Mouse (Mus musculus): ENCODE results near the gene Mmgt1. TPM values are rescaled to one million over a fixed set of nuclear protein-coding genes. Genes with fewer than 3 reads are reported as not detected.

The Mmgt1 gene
- polyA plus RNA-seq, 1 experiment = 1.5 TPM

DNA sequence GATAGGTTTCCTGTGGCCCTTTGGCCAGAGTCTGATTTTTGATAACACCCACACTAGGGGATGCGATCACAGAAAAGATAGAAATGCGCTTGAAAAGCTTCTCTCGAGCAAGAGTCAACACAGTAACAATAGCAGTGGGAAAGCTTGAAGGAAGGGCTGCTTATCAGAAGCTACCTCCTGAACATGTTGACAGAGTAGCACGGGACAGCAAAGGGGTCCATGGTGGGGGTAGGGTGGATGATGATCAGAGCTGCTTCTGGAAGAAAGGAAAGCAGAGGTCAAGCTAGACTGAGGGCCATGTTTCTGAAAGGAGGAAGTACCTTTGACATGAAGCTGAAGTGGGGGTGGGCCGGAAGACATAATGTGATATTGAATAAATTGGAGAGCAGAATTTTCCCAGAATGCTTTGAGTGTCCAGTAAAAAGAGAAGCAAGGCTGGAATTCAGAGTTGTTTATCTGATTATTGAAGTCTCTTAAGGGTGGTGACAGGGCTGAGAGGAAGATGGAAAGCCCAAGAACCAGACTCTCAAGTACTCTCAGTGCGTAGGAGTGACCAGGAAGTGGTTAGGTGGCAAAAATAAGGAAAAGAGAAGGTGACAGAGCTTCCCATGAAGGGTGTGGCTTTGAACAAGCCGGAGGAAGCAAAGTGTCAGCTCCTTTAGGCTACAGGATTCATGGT is 9.3 kb upstream of the Mmgt1 start:
- Histone ChIP-seq H3K27me3 (ENCODE audit: control insufficient read depth, insufficient read depth, low read length) (no peaks in the 10 kb centered on the region), H3K36me3 (ENCODE audit: control insufficient read depth, insufficient read depth, low read length) (no peaks in the 10 kb centered on the region), H3K4me3 (ENCODE audit: low read depth, low read length) (no peak overlapping the region), H3K4me1 (ENCODE audit: control insufficient read depth, insufficient read depth, insufficient read length, low read length) (peaks cover 5% of the 10 kb centered on the region; the same call in 1 of the 2 replicates), H3K27ac (ENCODE audit: insufficient read depth, low read depth, low read length) (no peak overlapping the region)
- 63% methylated on average over 7 of the region's 7 CpGs for WGBS
- TF ChIP-seq CTCF (IDR thresholded peaks at IDR 0.05; ENCODE audit: extremely low read depth, insufficient read length, insufficient replicate concordance, low read depth, low read length) (no peak), POLR2A (IDR thresholded peaks at IDR 0.05; ENCODE audit: low read depth, low read length) (no peak)

- Histone ChIP-seq H3K4me1 (ENCODE audit: control insufficient read depth, insufficient read depth, insufficient read length, low read length) (peaks cover 5% of the 10 kb centered on the region; the same call in 1 of the 2 replicates), H3K27me3 (ENCODE audit: control insufficient read depth, insufficient read depth, low read length) (no peaks in the 10 kb centered on the region), H3K4me3 (ENCODE audit: low read depth, low read length) (no peak overlapping the region), H3K36me3 (ENCODE audit: control insufficient read depth, insufficient read depth, low read length) (no peaks in the 10 kb centered on the region), H3K27ac (ENCODE audit: insufficient read depth, low read depth, low read length) (no peak overlapping the region)
- WGBS = 80% methylated on average over 2 of the region's 2 CpGs
- TF ChIP-seq POLR2A (IDR thresholded peaks at IDR 0.05; ENCODE audit: low read depth, low read length) (no peak), CTCF (IDR thresholded peaks at IDR 0.05; ENCODE audit: extremely low read depth, insufficient read length, insufficient replicate concordance, low read depth, low read length) (no peak)
Measured at GRCm38 (mm10) chrX:56606536-56606935, 8.7 kb upstream of the Mmgt1 start.

GRCm38 (mm10) chrX:56597219-56597886 is 516 bp downstream of the Mmgt1 start:
- peaks cover 3% of the 10 kb centered on the region; the same call in 1 of the 2 replicates for H3K4me1 ChIP-seq (ENCODE audit: control insufficient read depth, insufficient read depth, insufficient read length, low read length)
- WGBS = 6% methylated on average over 25 of the region's 25 CpGs

DNA sequence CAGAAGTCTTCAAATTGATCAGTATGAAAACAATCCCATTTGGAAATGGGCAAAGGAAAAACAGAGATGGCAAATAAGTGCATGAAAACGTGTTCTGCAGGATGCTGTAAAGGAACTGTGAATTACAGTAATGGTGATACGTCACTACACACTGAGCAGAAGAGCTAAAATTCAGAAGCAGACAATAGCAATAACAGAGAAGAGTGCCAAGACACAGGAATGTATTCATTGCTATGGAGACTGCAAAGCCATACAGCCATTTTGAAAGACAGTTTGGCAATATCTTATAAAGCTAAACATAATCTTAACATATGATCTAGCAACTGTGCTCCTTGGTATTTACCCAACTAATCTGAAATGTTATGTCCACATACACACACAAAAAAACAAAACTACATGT is 19.7 kb downstream of the Mmgt1 start:
- no peak for TF ChIP-seq CTCF (IDR thresholded peaks at IDR 0.05; ENCODE audit: extremely low read depth, insufficient read length, insufficient replicate concordance, low read depth, low read length)
- no peak for TF ChIP-seq POLR2A (IDR thresholded peaks at IDR 0.05; ENCODE audit: low read depth, low read length)
- no peak overlapping the region for H3K27ac ChIP-seq (ENCODE audit: insufficient read depth, low read depth, low read length)
- no peaks in the 10 kb centered on the region for H3K27me3 ChIP-seq (ENCODE audit: control insufficient read depth, insufficient read depth, low read length)
- H3K36me3 ChIP-seq (ENCODE audit: control insufficient read depth, insufficient read depth, low read length) = no peaks in the 10 kb centered on the region
- WGBS = 74% methylated on average over 2 of the region's 2 CpGs
- no peaks in the 10 kb centered on the region for H3K4me1 ChIP-seq (ENCODE audit: control insufficient read depth, insufficient read depth, insufficient read length, low read length)
- H3K4me3 ChIP-seq (ENCODE audit: low read depth, low read length) = no peak overlapping the region

More at GRCm38 (mm10) chrX:56597219-56597886, 516 bp downstream of the Mmgt1 start:
- H3K27me3 ChIP-seq (ENCODE audit: control insufficient read depth, insufficient read depth, low read length) = no peaks in the 10 kb centered on the region
- peak overlapping the region; percentile 13; the same call in 1 of the 2 replicates for H3K27ac ChIP-seq (ENCODE audit: insufficient read depth, low read depth, low read length)
- no peaks in the 10 kb centered on the region for H3K36me3 ChIP-seq (ENCODE audit: control insufficient read depth, insufficient read depth, low read length)
- H3K4me3 ChIP-seq (ENCODE audit: low read depth, low read length) = peak overlapping the region; percentile 98
- TF ChIP-seq CTCF (IDR thresholded peaks at IDR 0.05; ENCODE audit: extremely low read depth, insufficient read length, insufficient replicate concordance, low read depth, low read length) = no peak
- no peak for TF ChIP-seq POLR2A (IDR thresholded peaks at IDR 0.05; ENCODE audit: low read depth, low read length)

GRCm38 (mm10) chrX:56572465-56572864 is 25.4 kb downstream of the Mmgt1 start:
- WGBS = 12% methylated on average over 6 of the region's 6 CpGs
- TF ChIP-seq POLR2A (IDR thresholded peaks at IDR 0.05; ENCODE audit: low read depth, low read length) = no peak
- TF ChIP-seq CTCF (IDR thresholded peaks at IDR 0.05; ENCODE audit: extremely low read depth, insufficient read length, insufficient replicate concordance, low read depth, low read length) = peak; percentile 41; the same call in 1 of the 2 replicates
- Histone ChIP-seq H3K27ac (ENCODE audit: insufficient read depth, low read depth, low read length) (no peak overlapping the region), H3K4me3 (ENCODE audit: low read depth, low read length) (no peak overlapping the region), H3K4me1 (ENCODE audit: control insufficient read depth, insufficient read depth, insufficient read length, low read length) (no peaks in the 10 kb centered on the region), H3K27me3 (ENCODE audit: control insufficient read depth, insufficient read depth, low read length) (no peaks in the 10 kb centered on the region), H3K36me3 (ENCODE audit: control insufficient read depth, insufficient read depth, low read length) (no peaks in the 10 kb centered on the region)

DNA sequence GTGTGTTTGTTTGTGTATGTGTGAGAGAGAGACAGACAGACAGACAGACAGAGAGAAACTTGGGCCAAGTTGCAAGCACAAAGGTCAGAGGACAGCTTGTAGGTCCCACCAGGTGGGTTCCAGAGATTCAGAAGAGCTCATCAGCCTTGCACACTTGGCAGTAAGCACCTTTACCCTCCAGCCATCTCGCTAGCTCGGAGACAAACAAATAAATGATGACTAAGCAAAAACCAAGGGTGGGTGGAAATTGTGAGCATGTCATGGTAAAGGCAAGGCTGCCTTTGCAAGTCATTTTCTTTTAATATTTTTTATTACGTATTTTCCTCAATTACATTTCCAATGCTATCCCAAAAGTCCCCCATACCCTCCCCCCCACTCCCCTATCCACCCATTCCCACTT is 44.3 kb downstream of the Mmgt1 start:
- TF ChIP-seq POLR2A (IDR thresholded peaks at IDR 0.05; ENCODE audit: low read depth, low read length) (no peak), CTCF (IDR thresholded peaks at IDR 0.05; ENCODE audit: extremely low read depth, insufficient read length, insufficient replicate concordance, low read depth, low read length) (no peak)
- 59% methylated on average over 3 of the region's 3 CpGs for WGBS
- H3K4me3 ChIP-seq (ENCODE audit: low read depth, low read length) = no peak overlapping the region
- no peak overlapping the region for H3K27ac ChIP-seq (ENCODE audit: insufficient read depth, low read depth, low read length)
- no peaks in the 10 kb centered on the region for H3K27me3 ChIP-seq (ENCODE audit: control insufficient read depth, insufficient read depth, low read length)
- H3K4me1 ChIP-seq (ENCODE audit: control insufficient read depth, insufficient read depth, insufficient read length, low read length) = no peaks in the 10 kb centered on the region
- no peaks in the 10 kb centered on the region for H3K36me3 ChIP-seq (ENCODE audit: control insufficient read depth, insufficient read depth, low read length)

GRCm38 (mm10) chrX:56549506-56549905 is 48.4 kb downstream of the Mmgt1 start, which contains the start of gene Gm648:
Gene Gm648 (minus strand): TSS chrX:56549606.
- Histone ChIP-seq H3K4me1 (ENCODE audit: control insufficient read depth, insufficient read depth, insufficient read length, low read length) (no peaks in the 10 kb centered on the region), H3K4me3 (ENCODE audit: low read depth, low read length) (no peak within 1 kb of the TSS), H3K27ac (ENCODE audit: insufficient read depth, low read depth, low read length) (no peak within 1 kb of the TSS), H3K27me3 (ENCODE audit: control insufficient read depth, insufficient read depth, low read length) (no peaks in the 10 kb centered on the region), H3K36me3 (ENCODE audit: control insufficient read depth, insufficient read depth, low read length) (no peaks in the 10 kb centered on the region)
- no peak for TF ChIP-seq CTCF (IDR thresholded peaks at IDR 0.05; ENCODE audit: extremely low read depth, insufficient read length, insufficient replicate concordance, low read depth, low read length)
- TF ChIP-seq POLR2A (IDR thresholded peaks at IDR 0.05; ENCODE audit: low read depth, low read length) = no peak
- WGBS = 85% methylated on average over 7 of the region's 7 CpGs

Data from small intestine, adult 2 months (tissue).